Mouse (Mus musculus) MEL (cell line): ENCODE measurements at regions not wholly inside any gene's neighbourhood (a gene's known extent, or its start where the extent isn't known, plus 50 kb on each side); places are given as distances from the start of the nearest gene placed in this dataset.

Source experiments
- CHD2 ChIP-seq: IDR thresholded peaks from 2 replicates; pipeline ENCODE4 v1.6.1; 2011; ENCODE audit warnings: low read length, improper control_type of control experiment
- CTCF ChIP-seq, 3 experiments: IDR thresholded peaks in 2 of 3; conservative IDR thresholded peaks in 1 of 3; 2 replicates each; pipeline ENCODE4 v1.5.1; 2011 to 2012; ENCODE audit warnings: low read length in 3 of 3, low read depth in 2 of 3, mild to moderate bottlenecking in 2 of 3, improper control_type of control experiment in 1 of 3, inconsistent platforms in 1 of 3, mixed read lengths in 1 of 3, moderate library complexity in 1 of 3; ENCODE audit not compliant: control insufficient read depth in 1 of 3, insufficient read depth in 1 of 3, poor library complexity in 1 of 3, severe bottlenecking in 1 of 3
- EP300 ChIP-seq, 2 experiments: IDR thresholded peaks; 2 replicates each; pipeline ENCODE4 v1.6.1; 2011; ENCODE audit warnings: improper control_type of control experiment in 2 of 2, low read length in 2 of 2, low read depth in 1 of 2, mild to moderate bottlenecking in 1 of 2
- GABPA ChIP-seq: IDR thresholded peaks from 2 replicates; pipeline ENCODE4 v1.6.1; 2012; ENCODE audit warnings: low read depth, mild to moderate bottlenecking, inconsistent platforms, low read length, improper control_type of control experiment, moderate library complexity
- MXI1 ChIP-seq: IDR thresholded peaks from 2 replicates; pipeline ENCODE4 v1.6.1; 2011; ENCODE audit warnings: mild to moderate bottlenecking, low read depth, low read length, improper control_type of control experiment
- NELFE ChIP-seq: IDR thresholded peaks from 2 replicates; pipeline ENCODE4 v1.6.1; 2011; ENCODE audit warnings: low read depth, low read length, improper control_type of control experiment
- NRF1 ChIP-seq: IDR thresholded peaks from 2 replicates; pipeline ENCODE4 v1.6.1; 2014; ENCODE audit warnings: low read depth, mild to moderate bottlenecking, inconsistent platforms, low read length, improper control_type of control experiment, moderate library complexity; ENCODE audit not compliant: poor library complexity, insufficient read depth, severe bottlenecking
- POLR2AphosphoS2 ChIP-seq: IDR thresholded peaks from 2 replicates; pipeline ENCODE4 v1.6.1; 2011; ENCODE audit warnings: low read length, improper control_type of control experiment
- SIN3A ChIP-seq: IDR thresholded peaks from 2 replicates; pipeline ENCODE4 v1.6.1; 2012; ENCODE audit warnings: low read length, improper control_type of control experiment, inconsistent platforms
- TBP ChIP-seq: IDR thresholded peaks from 2 replicates; pipeline ENCODE4 v1.8.0; 2011; ENCODE audit warnings: low read depth, low read length, improper control_type of control experiment

DNA sequence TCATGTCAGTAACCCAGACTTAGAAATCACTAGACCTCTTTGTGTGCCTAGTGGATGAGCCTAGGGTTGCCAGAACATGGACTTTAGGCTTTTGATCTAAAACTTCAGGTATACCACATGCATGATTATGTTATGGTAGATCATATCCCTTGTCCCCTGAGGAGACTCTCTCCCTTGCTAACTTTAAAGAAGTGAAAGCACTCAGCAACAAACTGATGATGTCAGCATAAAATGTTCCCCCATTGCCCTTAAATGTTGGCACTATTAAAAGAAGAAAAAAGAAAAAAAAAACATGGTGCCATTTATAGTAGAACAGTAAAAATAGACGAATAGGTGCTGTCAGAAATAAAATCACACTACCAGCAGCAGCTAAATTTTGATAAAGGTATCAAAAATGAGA is 117.3 kb downstream of the Rbm46 start:
- TF ChIP-seq GABPA (no peak), MXI1 (no peak), CTCF (IDR thresholded peaks at IDR 0.05 in 2 of 3, conservative IDR thresholded peaks at IDR 0.05 in 1 of 3; ENCODE audit: control insufficient read depth in 1 of 3, insufficient read depth in 1 of 3, low read depth in 2 of 3, low read length in 3 of 3, poor library complexity in 1 of 3, severe bottlenecking in 1 of 3) (no peak), SIN3A (no peak), TBP (no peak), EP300 (IDR thresholded peaks at IDR 0.05; ENCODE audit: low read depth in 1 of 2, low read length in 2 of 2) (no peak), NRF1 (no peak), CHD2 (no peak), NELFE (no peak), POLR2AphosphoS2 (no peak)
